Mouse (Mus musculus) c-Kit-positive CD71-positive TER-119-negative erythroid progenitor cells, embryonic 14.5 days (primary cell): Measurements from ENCODE around the gene Lima1.

Experiments used
- DNase-seq: peaks from one replicate; pipeline ENCODE4 v3.0.0-alpha.2; 2013; ENCODE audit warnings: low read depth

Gene Lima1

DNA sequence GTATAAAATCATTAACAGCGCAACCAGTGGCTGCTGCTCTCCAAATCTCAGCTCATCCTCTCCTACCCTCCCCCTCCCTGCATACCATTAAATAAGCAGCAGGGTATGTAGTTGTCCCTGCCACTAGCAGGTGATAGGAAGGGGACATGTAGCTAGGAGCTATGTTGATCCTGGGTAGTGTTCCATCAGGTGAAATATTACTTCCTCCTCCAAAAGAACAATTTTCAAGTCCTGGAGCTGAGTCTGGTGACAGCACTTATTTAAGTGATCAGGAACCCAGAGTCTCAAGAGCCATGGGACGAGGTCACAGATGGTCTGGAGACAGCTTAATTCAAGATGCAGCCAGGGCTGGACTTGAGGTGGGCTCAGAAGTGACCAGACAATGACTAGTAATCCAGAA, 139.6 kb downstream of the Lima1 start:
- DNase-seq = no peak

DNA sequence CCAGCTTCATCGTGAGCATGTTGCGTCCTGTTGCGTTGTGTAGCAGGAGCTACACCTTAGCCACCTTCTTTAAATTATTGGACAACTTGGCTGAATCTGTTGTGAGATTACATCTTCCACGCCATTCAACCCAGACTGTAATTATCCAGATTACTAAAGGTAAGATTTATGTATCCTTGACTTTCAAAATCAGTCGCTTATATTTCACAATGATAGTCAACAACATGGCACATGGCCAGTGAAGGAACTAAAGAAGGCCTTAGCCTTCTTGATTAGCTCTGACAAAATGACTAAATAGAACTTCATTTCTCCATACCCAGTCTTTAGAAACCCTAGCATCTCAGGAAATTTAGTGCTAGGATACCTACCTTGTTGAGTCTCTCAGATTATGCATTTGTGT, 142.1 kb downstream of the Lima1 start:
- DNase-seq = no peak

- DNase-seq = no peak
These were observed 143.6 kb downstream of the Lima1 start for GRCm38 (mm10) chr15:99731678-99732077.

- DNase-seq = no peak
These were observed 144.1 kb downstream of the Lima1 start for GRCm38 (mm10) chr15:99731167-99731566.

GRCm38 (mm10) chr15:99729056-99729783, 146.0 kb downstream of the Lima1 start:
- no peak for DNase-seq
